Mouse (Mus musculus) cerebellum, postnatal 10 days (tissue): ENCODE data around the gene Tomt.

Experiments used
- DNase-seq, 2 experiments: peaks; one replicate each; pipeline ENCODE4 v3.0.0; 2021; ENCODE audit warnings: mixed read lengths in 2 of 2

Tomt gene

GRCm38 (mm10) chr7:101853816-101854215 is 52.3 kb downstream of the Tomt start:
- no peak for DNase-seq

- no peak for DNase-seq
Observed at GRCm38 (mm10) chr7:101852846-101853245, 53.3 kb downstream of the Tomt start.

- no peak for DNase-seq
Observed at GRCm38 (mm10) chr7:101851689-101852088, 54.5 kb downstream of the Tomt start.
